Mouse (Mus musculus): Measurements from ENCODE around the gene Mecom.

GRCm38 (mm10) chr3:30307601-30308000 lies 240.2 kb downstream of the Mecom start:
- TF ChIP-seq GATA1 (IDR thresholded peaks at IDR 0.05; ENCODE audit: low read length) (no peak), TAL1 (IDR thresholded peaks at IDR 0.05; ENCODE audit: low read length) (no peak)
